Mouse (Mus musculus): ENCODE data around the gene Ugt2b38. TPM values are rescaled to one million over a fixed set of nuclear protein-coding genes. Genes with fewer than 3 reads are reported as not detected.
"Not testable (repeated sequence)": the region's sequence is repeated elsewhere in the genome, so short reads cannot be mapped to it uniquely, and the experiment has no call there.

Ugt2b38 gene
- polyA plus RNA-seq, 1 experiment = not detected

DNA sequence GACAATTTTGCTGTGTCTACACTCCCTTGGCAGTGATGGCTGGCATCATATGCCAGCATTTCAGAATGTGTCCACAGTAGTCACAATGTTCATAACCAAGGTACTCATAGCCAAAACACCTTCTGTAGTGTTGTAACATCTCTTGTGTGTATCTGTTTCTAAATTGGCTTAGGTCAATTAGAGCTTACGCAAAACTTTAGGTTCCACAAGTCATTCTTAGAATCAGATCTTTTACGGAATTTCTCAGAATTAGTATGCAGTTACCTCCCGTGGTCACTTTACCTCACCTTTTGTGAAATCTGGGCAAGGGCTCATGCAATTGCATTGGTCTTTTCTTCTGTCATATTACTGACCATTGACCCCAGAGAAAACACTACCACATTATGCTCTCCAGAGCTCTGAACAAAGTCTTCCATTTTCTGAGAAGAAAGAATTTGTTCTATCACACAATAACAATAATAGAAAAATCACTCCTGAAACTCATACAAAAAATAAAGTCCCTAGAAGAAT is 48.1 kb downstream of the Ugt2b38 start:
- Histone ChIP-seq H3K36me3 (ENCODE audit: control insufficient read depth, insufficient read depth, low read length, poor library complexity, severe bottlenecking) (no peaks in the 10 kb centered on the region), H3K9me3 (replicated peaks; ENCODE audit: control insufficient read depth, insufficient read depth, low read length, poor library complexity, severe bottlenecking) (0 out of 2 replicates have a peak, but pooled peaks cover 2% of the 10 kb centered on the region), H3K4me3 (ENCODE audit: low read depth, low read length) (no peak overlapping the region), H3K27me3 (ENCODE audit: control insufficient read depth, insufficient read depth, low read length, poor library complexity, severe bottlenecking) (no peaks in the 10 kb centered on the region), H3K27ac (ENCODE audit: insufficient read depth, low read length) (no peak overlapping the region), H3K9ac (ENCODE audit: low read depth, poor library complexity, severe bottlenecking) (no peak overlapping the region), H3K4me1 (ENCODE audit: control insufficient read depth, insufficient read depth, low read length) (no peaks in the 10 kb centered on the region)
- TF ChIP-seq POLR2A (IDR thresholded peaks at IDR 0.05; ENCODE audit: insufficient read depth, low read length) (no peak), CTCF (IDR thresholded peaks at IDR 0.05; ENCODE audit: low read depth, low read length) (no peak), EP300 (IDR thresholded peaks at IDR 0.05; ENCODE audit: insufficient read depth, low read depth, low read length) (no peak)

DNA sequence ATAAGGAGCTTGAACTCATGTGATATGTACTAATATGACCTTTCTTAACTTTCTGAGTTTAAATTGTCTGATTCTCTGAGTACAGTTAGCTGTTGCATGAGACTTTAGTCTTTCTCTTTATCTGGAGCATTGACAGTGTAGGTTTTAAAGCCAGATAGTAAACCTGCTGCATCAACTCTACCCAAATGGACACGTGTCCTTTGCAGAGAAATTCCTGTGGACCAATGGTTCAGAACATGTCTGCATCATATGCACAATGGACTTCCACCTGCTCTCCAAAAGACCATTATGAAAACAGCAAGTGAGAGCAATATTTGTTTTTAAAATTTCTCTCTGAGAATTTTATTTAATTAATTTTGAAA is 50.5 kb downstream of the Ugt2b38 start:
- TF ChIP-seq CTCF (IDR thresholded peaks at IDR 0.05; ENCODE audit: low read depth, low read length) = no peak
- TF ChIP-seq EP300 (IDR thresholded peaks at IDR 0.05; ENCODE audit: insufficient read depth, low read depth, low read length) = no peak
- TF ChIP-seq POLR2A (IDR thresholded peaks at IDR 0.05; ENCODE audit: insufficient read depth, low read length) = no peak
- Histone ChIP-seq H3K36me3 (ENCODE audit: control insufficient read depth, insufficient read depth, low read length, poor library complexity, severe bottlenecking) (no peaks in the 10 kb centered on the region), H3K9me3 (replicated peaks; ENCODE audit: control insufficient read depth, insufficient read depth, low read length, poor library complexity, severe bottlenecking) (0 out of 2 replicates have a peak, but pooled peaks cover 2% of the 10 kb centered on the region), H3K27me3 (ENCODE audit: control insufficient read depth, insufficient read depth, low read length, poor library complexity, severe bottlenecking) (no peaks in the 10 kb centered on the region), H3K4me3 (ENCODE audit: low read depth, low read length) (no peak overlapping the region), H3K27ac (ENCODE audit: insufficient read depth, low read length) (no peak overlapping the region), H3K4me1 (ENCODE audit: control insufficient read depth, insufficient read depth, low read length) (no peaks in the 10 kb centered on the region), H3K9ac (ENCODE audit: low read depth, poor library complexity, severe bottlenecking) (no peak overlapping the region)

GRCm38 (mm10) chr5:87372788-87373501 is 51.1 kb downstream of the Ugt2b38 start:
- not testable (repeated sequence) for H3K4me3 ChIP-seq (ENCODE audit: low read depth, low read length); H3K9me3 ChIP-seq (replicated peaks; ENCODE audit: control insufficient read depth, insufficient read depth, low read length, poor library complexity, severe bottlenecking); H3K27ac ChIP-seq (ENCODE audit: insufficient read depth, low read length); H3K36me3 ChIP-seq (ENCODE audit: control insufficient read depth, insufficient read depth, low read length, poor library complexity, severe bottlenecking); H3K9ac ChIP-seq (ENCODE audit: low read depth, poor library complexity, severe bottlenecking); H3K4me1 ChIP-seq (ENCODE audit: control insufficient read depth, insufficient read depth, low read length); H3K27me3 ChIP-seq (ENCODE audit: control insufficient read depth, insufficient read depth, low read length, poor library complexity, severe bottlenecking)

Other genes starting within 250 kb of the Ugt2b38 start
- not detected in 2 replicates for gene Ugt2b37, start 169.4 kb downstream of the Ugt2b38 start, polyA plus RNA-seq (2011; ENCODE audit: insufficient read depth, insufficient read length, low read depth, missing spikeins)
- not detected in 2 replicates for gene Ugt2a3, start 87.0 kb downstream of the Ugt2b38 start, polyA plus RNA-seq (2011; ENCODE audit: insufficient read depth, insufficient read length, low read depth, missing spikeins)
- gene Ugt2a2, start 58.1 kb upstream of the Ugt2b38 start, polyA plus RNA-seq (2011; ENCODE audit: insufficient read depth, insufficient read length, low read depth, missing spikeins) = not detected in 2 replicates
- gene Gm43638, start 62.6 kb upstream of the Ugt2b38 start, polyA plus RNA-seq (2011; ENCODE audit: insufficient read depth, insufficient read length, low read depth, missing spikeins) = not detected in 2 replicates
- not detected in 2 replicates for gene Ugt2a1, start 66.7 kb upstream of the Ugt2b38 start, polyA plus RNA-seq (2011; ENCODE audit: insufficient read depth, insufficient read length, low read depth, missing spikeins)
- gene Sult1b1, start 114.0 kb upstream of the Ugt2b38 start, polyA plus RNA-seq (2011; ENCODE audit: insufficient read depth, insufficient read length, low read depth, missing spikeins) = not detected in 2 replicates
- not detected in 2 replicates for gene Sult1d1, start 144.8 kb upstream of the Ugt2b38 start, polyA plus RNA-seq (2011; ENCODE audit: insufficient read depth, insufficient read length, low read depth, missing spikeins)
- gene Sult1e1, start 167.4 kb upstream of the Ugt2b38 start, polyA plus RNA-seq (2011; ENCODE audit: insufficient read depth, insufficient read length, low read depth, missing spikeins) = not detected in 2 replicates
- gene Csn1s1, start 242.0 kb upstream of the Ugt2b38 start, polyA plus RNA-seq (2011; ENCODE audit: insufficient read depth, insufficient read length, low read depth, missing spikeins) = not detected in 2 replicates

Data from ES-Bruce4 (cell line).